Mouse (Mus musculus) bone marrow, adult 2 months (tissue): ENCODE data around the gene Scaper. TPM values are rescaled to one million over a fixed set of nuclear protein-coding genes. Genes with fewer than 3 reads are reported as not detected.

Experiments
- H3K27ac ChIP-seq: fragments of 200-500 bp; 2 replicates; pipeline ENCODE4 v1.5.1; 2012; ENCODE audit warnings: low read depth, mild to moderate bottlenecking, control low read depth, inconsistent platforms, low read length; ENCODE audit not compliant: control insufficient read depth, poor library complexity, insufficient read depth
- H3K4me1 ChIP-seq: fragments of 200-500 bp; 2 replicates; pipeline ENCODE4 v1.6.1; 2011; ENCODE audit warnings: low read length; ENCODE audit not compliant: control insufficient read depth, insufficient read depth
- H3K4me3 ChIP-seq: fragments of 200-500 bp; replicated peaks from 2 replicates; pipeline ENCODE3; 2011; ENCODE audit warnings: mild to moderate bottlenecking, low read depth, low read length, control low read depth; ENCODE audit not compliant: control insufficient read depth
- CTCF ChIP-seq: fragments of 200-500 bp; IDR thresholded peaks from 2 replicates; pipeline ENCODE4 v1.5.1; 2011; ENCODE audit warnings: low read length, control low read depth; ENCODE audit not compliant: control insufficient read depth, insufficient read depth
- POLR2A ChIP-seq: fragments of 200-500 bp; IDR thresholded peaks from 2 replicates; pipeline ENCODE4 v1.6.1; 2011; ENCODE audit warnings: low read depth, mild to moderate bottlenecking, control low read depth, low read length, borderline replicate concordance; ENCODE audit not compliant: control insufficient read depth
- WGBS: fragments of 180-500 bp; shearing (Covaris S2); methylation state at CpG from one replicate; pipeline ENCODE4 v1.1.7; 2018; 5-methylcytosine and 5-hydroxymethylcytosine counted together
- polyA plus RNA-seq: library from polyadenylated mRNA; stranded (reverse); fragments of >200 nt; gene quantifications from 2 replicates; pipeline ENCODE4 v1.2.4, GENCODE M21; 2011; ENCODE audit warnings: low replicate concordance; ENCODE audit not compliant: missing spikeins, insufficient read depth, insufficient read length

The Scaper gene
- polyA plus RNA-seq, 1 experiment: 29.4 TPM

- no peak overlapping the region for H3K27ac ChIP-seq
- H3K4me3 ChIP-seq: no peak overlapping the region
- peaks cover 1% of the 10 kb centered on the region for H3K4me1 ChIP-seq
- TF ChIP-seq CTCF: no peak
- TF ChIP-seq POLR2A: no peak
- 4% methylated on average over 59 of the region's 59 CpGs for WGBS
Observed at GRCm38 (mm10) chr9:55541681-55542365, 396.1 kb downstream of the Scaper start.

- H3K4me3 ChIP-seq: no peak overlapping the region
- WGBS: 2% methylated on average over 28 of the region's 28 CpGs
- H3K4me1 ChIP-seq: peaks cover 1% of the 10 kb centered on the region
- TF ChIP-seq CTCF (no peak), POLR2A (no peak)
- no peak overlapping the region for H3K27ac ChIP-seq
Observed at GRCm38 (mm10) chr9:55540888-55541287, 397.0 kb downstream of the Scaper start.

GRCm38 (mm10) chr9:55540391-55540770 lies 397.5 kb downstream of the Scaper start:
- 7% methylated on average over 12 of the region's 12 CpGs for WGBS
- Histone ChIP-seq H3K4me1 (peaks cover 1% of the 10 kb centered on the region), H3K4me3 (no peak overlapping the region)

GRCm38 (mm10) chr9:55539661-55540390 lies 398.1 kb downstream of the Scaper start:
- no peak overlapping the region for H3K27ac ChIP-seq
- TF ChIP-seq POLR2A (no peak), CTCF (no peak)
- WGBS: 3% methylated on average over 31 of the region's 31 CpGs
- peaks cover 1% of the 10 kb centered on the region for H3K4me1 ChIP-seq
- H3K4me3 ChIP-seq: no peak overlapping the region

More at GRCm38 (mm10) chr9:55540391-55540770, 397.5 kb downstream of the Scaper start:
- no peak overlapping the region for H3K27ac ChIP-seq
- TF ChIP-seq POLR2A (no peak), CTCF (no peak)

GRCm38 (mm10) chr9:55539006-55539405 lies 398.9 kb downstream of the Scaper start:
- H3K27ac ChIP-seq: no peak overlapping the region
- H3K4me1 ChIP-seq: peaks cover 1% of the 10 kb centered on the region
- WGBS: 13% methylated on average over 1 of the region's 1 CpGs
- TF ChIP-seq POLR2A (no peak), CTCF (no peak)
- H3K4me3 ChIP-seq: no peak overlapping the region

GRCm38 (mm10) chr9:55538377-55538776 lies 399.5 kb downstream of the Scaper start, which contains the start of gene Isl2:
Isl2 (plus strand) TSS chr9:55538672.
- Histone ChIP-seq H3K4me1 (peaks cover 1% of the 10 kb centered on the region), H3K4me3 (no peak within 1 kb of the TSS), H3K27ac (no peak within 1 kb of the TSS)
- TF ChIP-seq CTCF (no peak), POLR2A (no peak)
- 25% methylated on average over 4 of the region's 4 CpGs for WGBS

- H3K4me3 ChIP-seq: no peak overlapping the region
- H3K4me1 ChIP-seq: no peaks in the 10 kb centered on the region
- TF ChIP-seq POLR2A (no peak), CTCF (peak; percentile 57)
- 11% methylated on average over 3 of the region's 3 CpGs for WGBS
- H3K27ac ChIP-seq: no peak overlapping the region
Observed at GRCm38 (mm10) chr9:55535907-55536306, 402.0 kb downstream of the Scaper start.

- WGBS: 67% methylated on average over 4 of the region's 4 CpGs
- Histone ChIP-seq H3K4me1 (no peaks in the 10 kb centered on the region), H3K4me3 (no peak overlapping the region), H3K27ac (no peak overlapping the region)
- TF ChIP-seq CTCF (peak; percentile 67; the same call in 1 of the 2 replicates), POLR2A (no peak)
Observed at GRCm38 (mm10) chr9:55525716-55526115, 412.2 kb downstream of the Scaper start.
